Mouse (Mus musculus) lung, postnatal 0 days (tissue): ENCODE results near the gene Zfp207. TPM values are rescaled to one million over a fixed set of nuclear protein-coding genes. Genes with fewer than 3 reads are reported as not detected.
A peak's percentile ranks its signal among the peaks of the same experiment; 100 is the strongest.

Experiments
- ATAC-seq: fragments of 200-750 bp; cut with Nextera tagmentation; 2 replicates; pipeline ENCODE4 v1.8.0; 2017; ENCODE audit warnings: moderate library complexity
- DNase-seq: peaks from one replicate; pipeline ENCODE4 v3.0.0-alpha.2; 2016; ENCODE audit warnings: low spot score
- H3K27ac ChIP-seq: fragments of 300-500 bp; sonication (generic); 2 replicates; pipeline ENCODE4 v1.5.1; 2014; ENCODE audit warnings: antibody characterized with exemption, mild to moderate bottlenecking, low read length, mixed read lengths
- H3K27me3 ChIP-seq: fragments of 300-500 bp; sonication (generic); replicated peaks from 2 replicates; pipeline ENCODE4 v1.6.1; 2014; ENCODE audit warnings: low read length, mixed read lengths; ENCODE audit not compliant: insufficient read depth
- H3K36me3 ChIP-seq: fragments of 300-500 bp; sonication (generic); 2 replicates; pipeline ENCODE4 v1.6.1; 2014; ENCODE audit warnings: low read length, mixed read lengths; ENCODE audit not compliant: insufficient read depth
- H3K4me1 ChIP-seq: fragments of 300-500 bp; sonication (generic); 2 replicates; pipeline ENCODE4 v1.6.1; 2014; ENCODE audit warnings: antibody characterized with exemption, low read depth, low read length, mixed read lengths; ENCODE audit not compliant: insufficient read depth
- H3K4me2 ChIP-seq: fragments of 300-500 bp; sonication (generic); replicated peaks from 2 replicates; pipeline ENCODE4 v1.6.1; 2014; ENCODE audit warnings: low read depth, mild to moderate bottlenecking, low read length, moderate library complexity, mixed read lengths
- H3K4me3 ChIP-seq: fragments of 300-500 bp; sonication (generic); 2 replicates; pipeline ENCODE4 v1.5.1; 2014; ENCODE audit warnings: low read depth, low read length
- H3K9ac ChIP-seq: fragments of 300-500 bp; sonication (generic); replicated peaks from 2 replicates; pipeline ENCODE4 v1.6.1; 2014; ENCODE audit warnings: low read depth, mild to moderate bottlenecking
- H3K9me3 ChIP-seq: fragments of 300-500 bp; sonication (generic); 2 replicates; pipeline ENCODE4 v1.6.1; 2016; ENCODE audit warnings: low read length, mixed read lengths
- CTCF ChIP-seq: IDR thresholded peaks from 2 replicates; pipeline ENCODE4 v1.5.1; 2016; ENCODE audit warnings: antibody characterized with exemption, mild to moderate bottlenecking
- EP300 ChIP-seq: IDR thresholded peaks from 2 replicates; pipeline ENCODE4 v1.6.1; 2016; ENCODE audit warnings: antibody characterized with exemption, mild to moderate bottlenecking, control low read depth
- WGBS: fragments of 180-500 bp; shearing (Covaris S2); extraction: QIAGEN DNeasy Blood & Tissue Kit; methylation state at CpG from one replicate; pipeline ENCODE4 v1.1.7; 2014; 5-methylcytosine and 5-hydroxymethylcytosine counted together
- polyA plus RNA-seq: library from polyadenylated mRNA; unstranded; fragments of >200 nt; fragmentation: Nextera tagmentation; extraction: Ambion mirVana; gene quantifications from 2 replicates; pipeline ENCODE4 v1.2.1, GENCODE M21; 2015

Gene Zfp207
- 120 and 125 TPM in 2 replicates for polyA plus RNA-seq

DNA sequence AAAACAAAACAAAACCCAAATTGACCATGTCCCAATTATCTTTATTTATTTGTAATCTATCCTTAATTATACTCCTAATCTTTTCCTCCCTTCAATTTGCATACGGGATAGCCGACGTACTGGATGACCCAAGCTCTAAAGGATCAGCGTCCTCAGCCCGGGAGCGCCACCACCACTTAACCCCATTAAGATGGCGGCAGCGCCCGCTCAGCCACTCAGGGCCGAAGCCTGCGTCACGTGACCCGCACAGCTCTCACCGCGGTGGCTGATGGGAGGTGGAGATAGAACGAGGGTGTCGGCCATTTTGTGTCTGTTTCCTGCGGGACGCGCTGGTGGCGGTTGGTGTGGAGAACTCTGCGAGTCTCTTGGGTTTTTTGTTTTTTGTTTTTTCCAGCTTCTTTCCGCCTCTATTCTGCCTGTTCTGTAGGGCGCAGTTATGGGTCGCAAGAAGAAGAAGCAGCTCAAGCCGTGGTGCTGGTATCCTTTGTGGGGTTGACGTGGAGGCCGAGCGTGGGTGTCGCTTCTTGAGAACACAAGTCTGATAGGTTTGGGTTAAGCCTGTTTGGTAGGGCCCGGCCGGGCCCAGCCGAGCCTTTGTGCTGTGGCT is at the start of gene Zfp207:
TSS of gene Zfp207 (plus strand) at position 261 of the 607 bp plus-strand sequence.
- peak within 1 kb of the TSS; percentile 68 for H3K4me2 ChIP-seq
- peak; percentile 99 for DNase-seq

DNA sequence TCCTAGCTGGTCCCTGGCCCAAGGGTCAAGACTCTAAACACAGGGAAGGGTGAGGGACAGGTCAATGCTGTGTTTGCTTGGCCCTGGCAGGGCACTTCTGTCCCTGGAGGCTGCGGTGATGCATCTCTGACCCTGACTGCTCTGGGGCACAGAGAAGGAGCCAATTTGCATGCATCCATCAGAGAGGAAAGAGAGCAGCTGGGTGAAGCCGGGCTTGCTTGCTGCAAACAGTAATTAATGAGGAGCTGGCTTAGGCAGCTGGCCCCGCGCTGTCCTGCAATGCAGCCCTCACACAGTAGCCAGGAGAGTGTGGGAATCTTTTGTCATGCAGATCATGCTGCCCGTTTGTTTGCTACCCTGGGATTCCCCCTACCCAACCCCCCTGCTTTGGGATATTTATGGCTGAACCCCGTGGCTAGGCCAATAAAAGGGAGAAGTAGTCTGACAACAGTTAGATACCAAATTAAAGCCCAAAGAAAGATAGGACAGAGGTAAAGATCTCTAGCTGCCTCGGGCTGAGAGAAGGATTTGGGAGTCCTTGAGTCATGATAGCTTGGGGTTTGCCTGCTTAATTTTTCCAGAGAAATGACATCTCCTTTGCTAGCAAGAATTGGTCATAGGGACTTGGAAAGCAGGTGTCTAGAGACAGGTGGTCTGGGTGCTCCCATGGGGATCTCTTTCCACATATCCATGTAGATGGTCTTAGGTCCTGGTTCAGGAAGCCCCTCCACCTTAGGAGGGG is 47.3 kb upstream of the Zfp207 start:
- ATAC-seq (no peak), DNase-seq (no peak)
- Histone ChIP-seq H3K36me3 (no peaks in the 10 kb centered on the region), H3K27ac (no peak overlapping the region), H3K4me3 (no peak overlapping the region), H3K9ac (no peak overlapping the region), H3K4me2 (no peak overlapping the region), H3K9me3 (no peaks in the 10 kb centered on the region), H3K4me1 (no peaks in the 10 kb centered on the region), H3K27me3 (no peaks in the 10 kb centered on the region)
- TF ChIP-seq EP300, result no peak
- TF ChIP-seq CTCF, result no peak
- WGBS, result 7% methylated on average over 7 of the region's 7 CpGs

More for the DNA sequence above, at the start of gene Zfp207:
- 2% methylated on average over 33 of the region's 33 CpGs for WGBS
- H3K4me1 ChIP-seq, result peaks cover 13% of the 10 kb centered on the region; the same call in 1 of the 2 replicates
- H3K4me3 ChIP-seq, result peak within 1 kb of the TSS; percentile 94
- no peak for TF ChIP-seq EP300
- TF ChIP-seq CTCF, result peak; percentile 22; the same call in 1 of the 2 replicates
- peak; percentile 98 for ATAC-seq
- peaks cover 7% of the 10 kb centered on the region; the same call in 1 of the 2 replicates for H3K36me3 ChIP-seq
- H3K9me3 ChIP-seq, result no peaks in the 10 kb centered on the region
- peak within 1 kb of the TSS; percentile 92 for H3K9ac ChIP-seq
- no peaks in the 10 kb centered on the region for H3K27me3 ChIP-seq
- H3K27ac ChIP-seq, result peak within 1 kb of the TSS; percentile 93

DNA sequence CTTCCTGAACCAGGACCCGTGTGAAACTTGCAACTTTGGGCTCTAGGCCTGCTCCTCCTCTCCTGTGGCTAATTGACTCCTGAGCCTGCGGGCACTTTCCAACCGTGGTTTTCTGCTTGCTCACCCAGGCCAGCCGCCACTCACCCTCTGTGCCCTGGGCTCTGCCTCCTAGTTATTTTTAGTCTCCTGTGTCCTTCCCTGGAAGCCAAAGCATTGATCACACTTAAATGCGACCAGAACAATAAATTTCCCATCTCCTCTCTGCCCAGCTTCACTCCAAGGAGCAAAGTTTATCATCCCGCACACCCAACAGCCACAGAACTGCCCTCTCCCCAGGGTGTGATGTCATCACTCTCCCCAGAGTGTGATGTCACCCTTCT is 46.7 kb upstream of the Zfp207 start:
- no peak for TF ChIP-seq CTCF
- TF ChIP-seq EP300, result no peak
- Histone ChIP-seq H3K9ac (no peak overlapping the region), H3K4me1 (no peaks in the 10 kb centered on the region), H3K27ac (no peak overlapping the region), H3K4me3 (no peak overlapping the region), H3K36me3 (no peaks in the 10 kb centered on the region), H3K9me3 (no peaks in the 10 kb centered on the region), H3K4me2 (no peak overlapping the region), H3K27me3 (no peaks in the 10 kb centered on the region)
- no peak for ATAC-seq
- WGBS, result 19% methylated on average over 6 of the region's 6 CpGs
- no peak for DNase-seq

DNA sequence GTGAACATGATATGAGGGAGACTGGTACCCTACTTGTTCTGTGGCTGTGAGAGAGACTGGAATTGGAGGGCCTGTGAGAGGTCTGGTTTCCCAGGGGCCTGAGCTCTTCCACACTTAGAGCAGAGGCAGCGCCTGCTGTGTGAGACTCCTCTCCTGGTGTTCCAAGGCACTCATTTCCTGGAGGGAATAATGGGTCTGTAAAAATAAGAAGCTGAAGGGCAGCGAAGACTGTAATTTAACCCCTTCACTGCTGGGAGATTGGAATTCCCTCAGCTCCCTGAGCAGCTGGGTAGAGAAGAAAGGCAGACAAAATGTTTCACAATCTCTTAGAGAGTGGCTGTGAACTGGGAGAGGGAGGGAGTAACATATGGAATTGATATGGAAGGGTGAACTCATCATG is 40.6 kb upstream of the Zfp207 start:
- no peak for DNase-seq
- 5% methylated on average over 2 of the region's 2 CpGs for WGBS
- H3K27ac ChIP-seq, result no peak overlapping the region
- ATAC-seq, result no peak
- no peaks in the 10 kb centered on the region for H3K9me3 ChIP-seq
- no peaks in the 10 kb centered on the region for H3K36me3 ChIP-seq
- H3K9ac ChIP-seq, result no peak overlapping the region
- no peak overlapping the region for H3K4me3 ChIP-seq
- TF ChIP-seq EP300 (no peak), CTCF (no peak)
- no peaks in the 10 kb centered on the region for H3K27me3 ChIP-seq
- no peak overlapping the region for H3K4me2 ChIP-seq
- no peaks in the 10 kb centered on the region for H3K4me1 ChIP-seq

DNA sequence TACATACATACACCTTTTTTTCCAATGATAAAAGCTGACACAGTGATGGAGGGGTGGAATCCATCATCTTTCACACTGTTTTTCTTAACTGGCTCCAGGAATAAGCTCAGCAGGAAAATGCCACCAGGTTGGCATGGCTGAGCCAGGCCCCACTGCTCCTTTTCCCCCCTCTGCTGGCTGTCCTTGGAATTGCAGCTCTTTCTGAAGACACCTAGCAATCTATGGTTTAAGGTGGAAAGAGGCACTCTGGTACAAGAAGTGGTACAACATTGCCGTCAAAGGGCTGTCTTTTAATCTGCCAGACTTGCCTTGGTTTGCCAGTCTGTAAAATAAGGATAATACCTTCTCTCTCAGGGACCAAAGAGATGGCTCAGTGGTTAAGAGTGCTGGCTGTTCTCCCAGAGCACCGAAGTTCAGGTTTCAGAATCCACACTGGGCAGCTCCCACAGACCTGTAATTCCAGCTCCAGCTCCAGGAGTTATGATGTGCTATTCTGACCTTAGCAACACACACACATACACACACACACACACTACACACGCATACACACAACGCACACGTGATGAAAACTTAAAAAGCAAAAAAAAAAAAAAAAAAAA is 31.1 kb upstream of the Zfp207 start:
- Histone ChIP-seq H3K4me2 (no peak overlapping the region), H3K27me3 (no peaks in the 10 kb centered on the region), H3K36me3 (no peaks in the 10 kb centered on the region), H3K27ac (no peak overlapping the region), H3K9ac (no peak overlapping the region), H3K4me3 (no peak overlapping the region), H3K4me1 (no peaks in the 10 kb centered on the region), H3K9me3 (no peaks in the 10 kb centered on the region)
- peak; percentile 63 for DNase-seq
- ATAC-seq, result no peak; the same call in 1 of the 2 replicates
- TF ChIP-seq CTCF (peak; percentile 97), EP300 (no peak)
- 67% methylated on average over 5 of the region's 5 CpGs for WGBS

DNA sequence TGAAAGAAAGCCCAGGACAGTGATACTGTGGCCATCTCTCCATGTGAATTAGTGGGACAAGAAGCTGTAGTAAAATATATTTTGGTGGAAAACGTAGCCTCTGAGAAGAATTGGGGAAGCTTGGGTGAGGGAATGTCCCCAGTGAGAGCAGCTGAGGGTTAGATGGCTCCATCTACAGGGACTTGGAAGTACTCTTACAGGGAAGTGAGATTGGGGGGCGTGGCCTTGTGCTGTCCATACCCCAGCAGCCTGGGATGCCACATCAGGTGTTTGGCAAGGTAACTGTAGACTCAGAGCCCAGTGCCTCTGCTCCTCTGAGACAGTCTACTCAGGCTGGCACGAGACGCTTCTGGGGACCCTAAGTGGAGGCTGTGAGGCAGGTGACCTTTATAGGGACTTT is 28.2 kb upstream of the Zfp207 start:
- Histone ChIP-seq H3K27me3 (no peaks in the 10 kb centered on the region), H3K4me1 (no peaks in the 10 kb centered on the region), H3K9ac (no peak overlapping the region), H3K27ac (no peak overlapping the region), H3K36me3 (no peaks in the 10 kb centered on the region), H3K4me3 (no peak overlapping the region), H3K9me3 (no peaks in the 10 kb centered on the region), H3K4me2 (no peak overlapping the region)
- TF ChIP-seq CTCF, result peak; percentile 27; the same call in 1 of the 2 replicates
- no peak for TF ChIP-seq EP300
- DNase-seq (peak; percentile 54), ATAC-seq (no peak)
- WGBS, result 22% methylated on average over 4 of the region's 4 CpGs
